Mouse (Mus musculus): ENCODE results near the gene Apol9b.
"Not testable (repeated sequence)": the region's sequence is repeated elsewhere in the genome, so short reads cannot be mapped to it uniquely, and the experiment has no call there.

GRCm38 (mm10) chr15:77728739-77729138 is at the start of gene Apol9b:
- TF ChIP-seq CTCF, POLR2A (IDR thresholded peaks at IDR 0.05; ENCODE audit: extremely low read depth, insufficient read depth, low read length): not testable (repeated sequence)
